Mouse (Mus musculus) adrenal gland, postnatal 4 days (tissue): ENCODE data around the gene Mmadhc. TPM values are rescaled to one million over a fixed set of nuclear protein-coding genes. Genes with fewer than 3 reads are reported as not detected.

Experiments
- DNase-seq, 2 experiments: peaks; one replicate each; pipeline ENCODE4 v3.0.0; 2021 to 2022; ENCODE audit warnings: low spot score in 2 of 2, mixed read lengths in 2 of 2
- long read RNA-seq, 2 experiments: library from polyadenylated mRNA; stranded (forward); transcript quantifications; one replicate each; pipeline ENCODE4 v2.0.0; 2021
- total RNA-seq, 2 experiments: library from RNA; stranded (reverse); gene quantifications; 2 replicates each; pipeline ENCODE4 v1.2.3; 2021

The Mmadhc gene
- 100 to 1,000 TPM; 101 to 112 TPM for total RNA-seq
- long read RNA-seq, experiment 1, transcript Mmadhc-201 (8 exons, 1,342 nt) = major isoform, 41 of 66 reads
- long read RNA-seq, experiment 1, partial matches to known transcripts = 10 of 66 reads
- long read RNA-seq, experiment 1, other reads (novel, unspliced or antisense) = 14 of 66 reads
- long read RNA-seq, experiment 2, transcript Mmadhc-201 (8 exons, 1,342 nt) = major isoform, 61 of 115 reads
- long read RNA-seq, experiment 2, partial matches to known transcripts = 18 of 115 reads
- long read RNA-seq, experiment 2, other reads (novel, unspliced or antisense) = 35 of 115 reads

DNA sequence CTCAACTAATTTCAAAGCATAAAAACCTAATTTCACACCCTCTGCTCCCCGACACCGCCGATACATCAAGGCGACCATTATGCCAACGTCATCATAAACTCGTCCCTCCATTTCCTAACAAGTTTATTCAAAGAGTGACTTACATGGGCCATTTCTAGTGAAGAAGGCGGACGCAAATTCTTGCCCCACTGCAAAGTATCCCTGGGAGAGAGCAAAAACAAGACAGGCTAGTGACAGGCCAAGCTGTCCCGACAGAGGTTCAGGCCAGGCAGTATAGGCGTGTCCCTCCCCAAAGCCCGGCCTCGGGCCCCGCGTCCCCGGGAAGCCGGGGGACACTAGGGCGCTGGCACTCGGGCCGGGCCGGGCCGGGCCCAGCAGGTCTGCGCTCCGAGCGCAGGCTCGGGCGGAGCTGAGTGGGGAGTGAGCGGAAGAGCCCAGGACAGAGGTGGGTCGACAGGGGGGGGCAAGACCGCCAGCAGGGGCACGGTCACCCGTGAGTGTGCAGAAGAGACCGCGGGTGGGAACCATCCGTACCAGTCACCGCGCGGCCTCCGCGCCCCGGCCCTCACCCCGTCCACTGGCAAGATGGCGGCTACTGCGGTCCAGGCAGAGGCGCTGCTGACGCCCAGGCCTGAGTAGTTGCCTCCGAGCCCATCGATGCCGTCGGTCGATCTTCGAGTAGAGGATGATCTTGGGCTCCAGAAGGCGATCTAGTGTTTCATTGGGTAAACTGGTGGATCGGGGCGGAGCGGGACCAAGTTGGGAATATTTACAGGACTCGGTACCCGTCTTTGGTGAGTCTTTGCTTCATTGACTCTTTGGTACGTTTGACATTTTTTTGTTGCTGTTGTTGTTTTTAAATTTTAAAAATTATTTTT is at the start of gene Mmadhc:
TSS of gene Mmadhc (minus strand) at position 693 of the 878 bp plus-strand sequence.
- peak; percentile 78 to 82 for DNase-seq

DNA sequence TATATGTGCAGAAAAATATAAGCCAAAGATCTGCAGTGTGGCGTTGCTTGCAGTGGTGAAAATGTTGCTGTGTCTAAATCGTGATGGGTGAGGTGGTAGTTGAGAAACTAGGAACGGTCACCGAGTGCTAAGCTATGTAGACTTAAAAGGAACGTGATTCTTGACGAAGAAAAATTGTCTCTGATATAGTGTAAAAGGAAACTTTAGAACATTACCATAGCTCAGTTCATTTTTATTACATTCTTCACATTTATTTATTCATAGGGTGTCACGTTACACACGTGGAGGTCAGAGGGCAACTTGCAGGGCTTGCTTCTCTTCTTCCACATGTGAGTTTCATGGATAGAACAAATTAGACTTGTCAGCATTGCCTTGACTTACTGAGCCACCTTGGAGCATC is 47.0 kb upstream of the Mmadhc start:
- no peak for DNase-seq

DNA sequence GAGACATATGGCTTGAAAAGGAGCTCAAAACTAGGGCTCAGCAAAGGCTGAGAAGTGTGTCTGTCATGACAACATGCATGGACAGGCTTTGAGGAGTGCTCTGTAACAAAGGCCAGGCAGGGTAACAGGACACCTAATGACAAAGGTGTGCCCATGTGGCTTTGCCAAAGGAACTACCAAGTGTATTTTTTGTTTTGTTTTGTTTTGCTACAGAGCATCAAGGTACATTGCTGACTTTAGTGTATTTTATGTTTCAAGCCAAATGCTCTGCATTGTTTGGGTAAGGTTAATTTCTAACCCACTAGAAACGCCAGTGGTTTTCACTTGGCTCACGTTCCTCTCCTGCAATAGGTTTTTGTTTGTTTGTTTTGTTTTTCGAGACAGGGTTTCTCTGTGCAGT is 42.5 kb upstream of the Mmadhc start:
- DNase-seq = no peak

DNA sequence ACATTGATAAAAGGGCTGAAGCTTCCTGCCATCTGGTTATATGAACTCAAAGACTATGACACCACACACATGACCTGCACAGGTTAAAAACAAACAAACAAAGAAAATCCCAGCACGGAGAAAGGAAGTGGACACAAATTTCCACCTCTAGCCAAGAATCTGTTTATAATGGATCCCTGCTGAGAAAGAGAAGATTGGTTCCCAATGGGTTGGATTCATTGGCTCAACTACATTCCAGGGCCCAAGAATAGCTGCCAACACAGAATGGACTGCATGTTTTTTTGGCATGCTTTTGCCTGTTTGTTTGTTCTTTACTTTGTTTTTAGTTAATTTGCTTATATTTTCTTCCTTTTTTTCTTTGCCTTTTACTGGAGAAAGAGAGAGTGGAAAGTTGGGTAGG is 41.0 kb upstream of the Mmadhc start:
- no peak for DNase-seq

- DNase-seq = no peak
Observed at GRCm38 (mm10) chr2:50331716-50332270, 35.2 kb upstream of the Mmadhc start.

DNA sequence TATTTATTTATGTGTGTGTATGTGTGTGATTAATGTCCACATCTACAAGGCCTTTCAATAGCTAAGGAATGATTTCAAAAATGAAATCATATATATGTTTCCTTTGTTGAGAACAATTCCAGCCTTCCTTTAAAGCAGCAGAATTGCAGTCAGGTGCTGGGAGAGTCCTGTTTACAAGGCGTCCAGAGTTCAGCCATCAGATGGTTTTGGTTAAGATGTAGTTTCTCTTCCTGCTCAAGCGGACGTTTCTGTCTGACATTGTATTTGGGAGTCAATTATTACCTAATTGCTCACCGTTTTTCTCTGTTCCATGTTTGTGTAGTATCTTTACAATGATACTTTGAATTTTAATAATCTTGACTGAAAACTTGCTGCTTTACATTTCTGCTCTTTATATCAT is 31.6 kb upstream of the Mmadhc start:
- no peak for DNase-seq

DNA sequence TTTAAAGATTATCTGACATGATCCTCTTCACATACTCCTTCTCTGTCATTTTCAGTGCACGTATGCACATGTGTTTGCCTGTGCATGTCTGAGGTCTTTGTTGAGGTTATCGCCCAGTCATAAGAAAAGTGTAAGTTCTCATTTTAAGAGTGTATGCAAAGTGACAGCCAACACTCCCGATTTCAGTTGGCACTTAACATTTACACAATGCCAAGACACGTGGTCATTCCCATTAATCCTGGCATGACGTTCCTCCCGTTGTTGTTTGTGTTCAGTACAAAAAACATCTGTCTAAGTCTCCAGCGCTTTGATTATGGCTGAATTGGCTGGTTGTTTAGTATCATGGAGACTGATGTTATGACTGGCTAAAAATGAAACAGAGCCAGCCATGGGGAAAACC is 28.2 kb upstream of the Mmadhc start:
- no peak for DNase-seq

DNA sequence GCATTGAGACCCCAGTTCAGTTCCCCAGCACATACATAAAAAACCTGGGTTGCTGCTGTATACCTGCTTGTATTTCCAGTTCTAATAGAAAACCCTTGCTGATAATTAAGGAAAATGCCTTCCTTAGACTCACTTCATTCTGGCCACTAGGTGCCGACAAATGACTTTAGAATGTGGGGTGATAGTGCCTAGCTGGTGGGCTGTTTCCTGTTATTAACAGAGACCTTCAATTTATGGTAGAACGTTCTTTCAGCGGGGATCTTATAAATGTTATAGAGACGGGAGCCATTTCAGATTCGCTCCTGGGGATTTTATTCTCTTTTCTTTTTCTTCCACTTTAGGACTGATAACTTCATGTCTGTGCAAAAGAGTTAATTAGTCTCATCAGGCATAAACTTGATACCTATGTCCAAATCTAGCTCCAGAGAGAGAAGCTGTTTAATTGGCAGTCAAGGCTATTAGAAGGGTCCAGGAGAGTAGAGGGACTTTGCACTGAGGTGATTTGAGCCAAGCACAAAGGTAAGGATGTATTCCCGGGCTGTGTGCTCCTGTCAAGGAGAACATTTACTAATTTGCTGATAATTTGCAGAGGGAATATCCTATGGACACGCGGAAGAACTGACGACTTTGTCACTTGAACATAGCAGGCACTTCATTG is 10.2 kb upstream of the Mmadhc start:
- DNase-seq = peak in 1 of 2 experiments; percentile 11

GRCm38 (mm10) chr2:50304824-50305577 is 8.4 kb upstream of the Mmadhc start:
- no peak for DNase-seq

DNA sequence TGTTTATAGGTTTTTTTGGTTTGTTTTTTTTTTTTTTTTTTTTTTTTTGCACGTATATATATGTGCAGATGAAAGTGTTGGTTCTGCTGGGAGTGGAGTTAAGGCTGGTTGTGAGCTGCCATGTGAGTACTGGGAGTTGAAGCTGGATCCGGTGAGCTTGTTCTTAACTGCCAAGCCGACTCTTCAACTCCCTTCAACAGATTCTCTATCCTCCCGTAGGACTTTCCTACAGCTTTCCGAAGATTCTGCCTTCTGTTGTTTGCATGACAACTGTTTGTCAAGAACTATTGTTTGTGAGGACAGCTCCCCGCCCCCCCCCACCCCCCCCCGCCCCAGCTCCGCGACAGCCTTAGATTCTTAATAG is 368 bp upstream of the Mmadhc start:
- DNase-seq = no peak

GRCm38 (mm10) chr2:50295562-50295961 is 1.0 kb downstream of the Mmadhc start:
- DNase-seq = no peak

GRCm38 (mm10) chr2:50294084-50294483 is 2.5 kb downstream of the Mmadhc start:
- DNase-seq = no peak

DNA sequence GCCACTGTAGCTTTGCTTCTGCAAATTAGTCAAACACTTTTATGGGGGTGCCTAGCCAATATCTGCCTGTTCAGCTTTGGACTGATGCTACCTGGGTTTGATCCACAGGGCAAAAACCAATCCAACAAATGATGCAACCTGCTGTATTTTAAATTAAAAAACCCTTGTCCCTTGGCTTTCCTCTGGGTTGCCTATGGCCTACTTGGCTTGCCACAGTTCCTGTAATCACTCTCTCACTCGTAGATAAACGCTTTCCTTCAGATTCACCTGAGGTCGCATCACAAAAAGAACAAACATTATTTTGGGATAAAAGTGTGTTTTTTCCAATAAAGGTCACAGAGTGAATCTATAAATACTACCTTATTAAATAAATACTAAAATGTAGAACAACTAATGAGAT is 3.0 kb downstream of the Mmadhc start:
- no peak for DNase-seq

GRCm38 (mm10) chr2:50291901-50292300 is 4.7 kb downstream of the Mmadhc start:
- no peak for DNase-seq

- no peak for DNase-seq
Observed at GRCm38 (mm10) chr2:50290754-50291153, 5.8 kb downstream of the Mmadhc start.

GRCm38 (mm10) chr2:50284781-50285180 is 11.8 kb downstream of the Mmadhc start:
- no peak for DNase-seq

DNA sequence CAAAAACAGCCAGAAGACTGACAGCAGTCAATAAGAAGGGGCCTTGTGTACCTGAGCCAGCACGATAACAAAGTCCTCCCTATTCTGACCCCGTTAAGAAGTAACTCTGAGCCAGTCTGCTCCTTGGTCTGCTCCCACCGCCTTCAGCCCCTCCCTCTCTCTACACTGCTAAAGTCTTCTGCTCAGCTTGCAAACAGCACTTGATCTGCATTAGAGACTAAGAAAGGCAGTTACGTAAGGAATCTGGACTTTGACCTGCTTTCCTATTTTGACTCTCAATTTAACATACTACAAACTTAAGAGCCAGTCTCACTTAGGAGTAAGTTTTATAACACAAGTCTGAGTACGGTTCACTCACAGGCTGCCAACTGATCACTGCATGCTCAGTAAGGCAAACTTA is 12.6 kb downstream of the Mmadhc start:
- DNase-seq = no peak

DNA sequence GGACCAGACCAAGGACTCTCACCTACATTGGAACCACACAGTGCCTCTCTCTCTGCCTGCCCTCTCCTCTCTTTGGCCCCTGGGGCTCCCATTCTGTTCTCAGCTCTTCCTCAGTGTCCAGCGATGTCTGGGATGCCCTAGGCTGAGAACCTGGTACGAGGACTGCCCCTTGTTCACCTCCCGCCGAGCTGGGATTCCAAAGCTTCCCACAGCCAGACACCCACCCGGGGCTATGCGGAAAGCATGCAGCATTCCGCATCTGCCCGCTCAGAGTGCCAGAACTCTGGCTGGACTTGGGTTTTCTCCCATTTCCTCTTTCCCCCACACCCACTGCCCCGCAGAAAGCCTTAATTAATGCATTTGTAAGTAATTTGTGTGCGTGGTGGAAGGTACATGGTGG is 19.9 kb downstream of the Mmadhc start:
- DNase-seq = no peak

GRCm38 (mm10) chr2:50273415-50273814 is 23.2 kb downstream of the Mmadhc start:
- DNase-seq = no peak

DNA sequence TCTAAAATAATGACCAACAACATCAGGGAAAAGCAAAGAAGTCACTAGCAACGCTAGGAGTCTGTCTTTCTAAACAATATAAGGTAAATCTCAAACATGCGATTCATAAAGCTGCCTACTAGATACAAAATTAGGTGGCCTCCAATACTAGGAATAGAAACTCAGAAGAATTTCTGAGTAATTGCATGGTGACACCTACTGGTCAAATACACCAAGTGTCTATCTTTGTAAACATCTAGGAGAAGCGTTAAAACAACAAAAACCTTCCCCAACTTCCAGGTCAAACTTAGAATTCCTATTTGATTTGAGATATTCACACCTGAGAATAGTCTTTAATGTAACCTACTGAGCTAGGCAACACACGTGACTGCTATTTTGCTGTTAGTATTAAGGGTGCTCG is 24.4 kb downstream of the Mmadhc start:
- no peak for DNase-seq

DNA sequence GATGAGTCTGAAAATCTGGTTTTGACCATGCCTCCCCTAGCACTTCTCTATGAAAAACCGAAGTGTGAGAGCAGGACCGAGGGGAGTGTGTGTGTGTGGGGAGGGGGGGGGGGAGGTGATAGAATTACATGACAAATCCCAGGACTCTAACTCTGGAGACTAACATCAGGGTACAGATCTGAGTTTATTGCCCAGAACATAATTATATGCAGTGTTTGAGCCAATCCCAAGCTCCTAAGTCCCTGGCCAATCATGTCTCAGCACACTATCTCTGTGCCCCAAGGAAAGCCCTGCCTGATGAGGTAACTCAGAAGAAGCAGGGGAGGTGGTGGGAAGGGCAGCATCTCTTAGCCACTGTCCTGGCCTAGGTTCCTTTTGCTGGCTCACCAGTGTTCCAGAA is 28.1 kb downstream of the Mmadhc start:
- DNase-seq = no peak
